Mouse (Mus musculus) forebrain, embryonic 14.5 days (tissue): ENCODE data around the gene Thbs3. TPM values are rescaled to one million over a fixed set of nuclear protein-coding genes. Genes with fewer than 3 reads are reported as not detected.
A peak's percentile ranks its signal among the peaks of the same experiment; 100 is the strongest.

ENCODE experiments used
- ATAC-seq: fragments of 200-750 bp; cut with Nextera tagmentation; 2 replicates; pipeline ENCODE4 v1.8.0; 2017; ENCODE audit warnings: mild to moderate bottlenecking, moderate library complexity
- DNase-seq: peaks from one replicate; pipeline ENCODE4 v3.0.0-alpha.2; 2015; ENCODE audit warnings: low spot score
- H3K27ac ChIP-seq: fragments of 300-500 bp; sonication (generic); 2 replicates; pipeline ENCODE4 v1.5.1; 2014; ENCODE audit warnings: low read depth, mild to moderate bottlenecking, control low read depth, low read length, moderate library complexity
- H3K27me3 ChIP-seq: fragments of 300-500 bp; sonication (generic); replicated peaks from 2 replicates; pipeline ENCODE4 v1.6.1; 2014; ENCODE audit warnings: low read length, control low read depth, mixed read lengths; ENCODE audit not compliant: control insufficient read depth, insufficient read depth
- H3K36me3 ChIP-seq: fragments of 300-500 bp; sonication (generic); 2 replicates; pipeline ENCODE4 v1.6.1; 2014; ENCODE audit warnings: low read length, control low read depth; ENCODE audit not compliant: control insufficient read depth, insufficient read depth
- H3K4me1 ChIP-seq: fragments of 300-500 bp; sonication (generic); 2 replicates; pipeline ENCODE4 v1.6.1; 2014; ENCODE audit warnings: antibody characterized with exemption, low read length, control low read depth; ENCODE audit not compliant: control insufficient read depth, insufficient read depth
- H3K4me2 ChIP-seq: fragments of 300-500 bp; sonication (generic); 2 replicates; pipeline ENCODE4 v1.6.1; 2014; ENCODE audit warnings: mild to moderate bottlenecking, control low read depth, low read length
- H3K4me3 ChIP-seq: fragments of 300-500 bp; sonication (generic); 2 replicates; pipeline ENCODE4 v1.5.1; 2014; ENCODE audit warnings: low read depth, low read length, control low read depth
- H3K9ac ChIP-seq: fragments of 300-500 bp; sonication (generic); 2 replicates; pipeline ENCODE4 v1.6.1; 2014; ENCODE audit warnings: mild to moderate bottlenecking, low read length, control low read depth, moderate library complexity
- H3K9me3 ChIP-seq: fragments of 300-500 bp; sonication (generic); replicated peaks from 2 replicates; pipeline ENCODE4 v1.6.1; 2016; ENCODE audit warnings: low read length, control low read depth, mixed read lengths; ENCODE audit not compliant: control insufficient read depth
- WGBS: fragments of 180-500 bp; shearing (Covaris S2); extraction: QIAGEN DNeasy Blood & Tissue Kit; methylation state at CpG from one replicate; pipeline ENCODE4 v1.1.7; 2014; 5-methylcytosine and 5-hydroxymethylcytosine counted together
- polyA plus RNA-seq: library from polyadenylated mRNA; unstranded; fragments of >200 nt; fragmentation: Nextera tagmentation; extraction: Ambion mirVana; gene quantifications from 2 replicates; pipeline ENCODE4 v1.2.1, GENCODE M21; 2014

Gene Thbs3
- polyA plus RNA-seq, 1 experiment from 2014 or later: 57.2 TPM

DNA sequence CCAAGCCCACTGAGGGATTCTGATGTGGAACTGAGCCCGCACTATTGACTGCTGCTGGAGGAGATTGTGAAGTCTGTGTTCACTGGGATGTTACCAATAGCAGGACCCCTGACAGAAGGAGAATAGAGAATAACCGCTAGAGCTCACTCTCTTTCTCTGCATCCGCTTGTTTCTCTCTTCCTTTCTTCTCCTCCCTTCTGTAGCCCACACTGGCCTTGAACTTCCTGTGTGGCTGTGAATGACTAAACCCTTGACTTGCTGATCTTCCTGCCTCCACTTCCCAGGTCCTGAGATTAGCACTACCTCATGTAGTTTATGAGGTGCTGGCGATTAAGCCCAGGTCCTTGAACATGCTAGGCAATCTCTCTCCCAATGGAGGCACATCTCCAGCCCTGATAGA is 32.5 kb downstream of the Thbs3 start:
- peaks cover 12% of the 10 kb centered on the region for H3K4me1 ChIP-seq
- H3K9ac ChIP-seq: no peak overlapping the region
- H3K4me3 ChIP-seq: peak overlapping the region; percentile 70; the same call in 1 of the 2 replicates

GRCm38 (mm10) chr3:89250435-89251040 is 35.6 kb downstream of the Thbs3 start:
- WGBS: 24% methylated on average over 7 of the region's 7 CpGs
- Histone ChIP-seq H3K9ac (no peak overlapping the region), H3K4me1 (no peaks in the 10 kb centered on the region; the same call in 1 of the 2 replicates), H3K4me3 (no peak overlapping the region), H3K4me2 (no peak overlapping the region), H3K27me3 (no peaks in the 10 kb centered on the region), H3K36me3 (peaks cover 5% of the 10 kb centered on the region; the same call in 1 of the 2 replicates), H3K9me3 (no peaks in the 10 kb centered on the region), H3K27ac (no peak overlapping the region)
- DNase-seq: peak; percentile 42
- ATAC-seq: no peak

More for the DNA sequence above, 32.5 kb downstream of the Thbs3 start:
- WGBS: 89% methylated on average over 4 of the region's 4 CpGs
- H3K27ac ChIP-seq: no peak overlapping the region
- H3K9me3 ChIP-seq: no peaks in the 10 kb centered on the region
- DNase-seq (no peak), ATAC-seq (no peak)
- peaks cover 9% of the 10 kb centered on the region for H3K36me3 ChIP-seq
- H3K27me3 ChIP-seq: no peaks in the 10 kb centered on the region
- peak overlapping the region; percentile 95 for H3K4me2 ChIP-seq

GRCm38 (mm10) chr3:89251365-89251895 is 36.5 kb downstream of the Thbs3 start:
- 10% methylated on average over 17 of the region's 17 CpGs for WGBS
- H3K4me2 ChIP-seq: no peak overlapping the region
- H3K36me3 ChIP-seq: peaks cover 5% of the 10 kb centered on the region; the same call in 1 of the 2 replicates
- no peak overlapping the region for H3K9ac ChIP-seq
- DNase-seq (no peak), ATAC-seq (no peak)
- no peak overlapping the region for H3K4me3 ChIP-seq
- no peaks in the 10 kb centered on the region for H3K27me3 ChIP-seq
- no peaks in the 10 kb centered on the region; the same call in 1 of the 2 replicates for H3K4me1 ChIP-seq
- no peaks in the 10 kb centered on the region for H3K9me3 ChIP-seq
- no peak overlapping the region for H3K27ac ChIP-seq

- DNase-seq (no peak), ATAC-seq (no peak)
- 90% methylated on average over 5 of the region's 5 CpGs for WGBS
- Histone ChIP-seq H3K4me1 (no peaks in the 10 kb centered on the region), H3K4me3 (no peak overlapping the region), H3K9ac (no peak overlapping the region), H3K27me3 (no peaks in the 10 kb centered on the region), H3K36me3 (no peaks in the 10 kb centered on the region), H3K4me2 (no peak overlapping the region), H3K27ac (no peak overlapping the region), H3K9me3 (no peaks in the 10 kb centered on the region)
Measured at GRCm38 (mm10) chr3:89254994-89255393, 40.0 kb downstream of the Thbs3 start.

DNA sequence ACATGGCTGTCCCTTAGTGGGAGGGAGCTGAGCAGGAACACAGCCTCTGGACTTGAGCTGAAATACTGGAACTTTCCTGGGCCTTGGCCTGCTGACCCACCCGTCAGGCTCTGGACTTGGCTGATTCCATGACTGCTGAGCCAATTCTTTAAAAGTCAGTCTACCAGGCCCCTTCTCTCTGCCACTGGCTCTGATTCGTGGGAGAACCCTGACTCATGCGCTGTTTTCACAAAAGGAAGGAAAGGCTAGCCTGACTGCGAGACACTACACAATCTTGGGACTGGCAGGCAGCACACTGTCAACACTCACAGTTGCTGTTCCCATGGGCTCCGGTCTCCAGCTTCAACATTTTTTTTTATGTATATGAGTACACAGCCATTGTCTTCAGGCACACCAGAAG is 41.2 kb downstream of the Thbs3 start:
- ATAC-seq: no peak
- Histone ChIP-seq H3K4me2 (no peak overlapping the region), H3K4me3 (no peak overlapping the region), H3K27me3 (no peaks in the 10 kb centered on the region), H3K4me1 (no peaks in the 10 kb centered on the region), H3K27ac (no peak overlapping the region), H3K36me3 (no peaks in the 10 kb centered on the region), H3K9me3 (no peaks in the 10 kb centered on the region), H3K9ac (no peak overlapping the region)
- 83% methylated on average over 5 of the region's 5 CpGs for WGBS
- no peak for DNase-seq

DNA sequence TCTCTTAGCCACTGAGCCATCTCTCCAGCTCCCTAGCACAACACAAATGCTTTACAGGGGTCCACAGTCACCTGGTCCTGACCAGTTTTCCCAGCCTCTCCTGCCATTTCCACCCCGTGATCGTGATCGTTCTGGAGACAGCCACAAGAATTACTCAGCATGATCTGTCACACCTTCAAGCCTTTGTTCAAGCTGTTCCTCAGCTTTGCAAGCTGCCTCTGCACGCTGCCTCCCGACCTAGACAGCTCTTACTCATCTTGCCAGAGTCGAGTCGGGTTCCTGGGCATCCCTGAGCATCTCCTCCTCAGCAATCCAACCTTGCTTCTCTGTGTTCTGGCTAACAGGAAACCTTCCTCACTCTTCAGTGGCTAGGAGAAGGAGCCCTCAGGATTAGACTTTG is 44.1 kb downstream of the Thbs3 start, which contains the start of gene Dpm3:
Gene Dpm3, plus strand, starts transcription at position 283 of the 400 bp plus-strand sequence.
- Histone ChIP-seq H3K9ac (no peak within 1 kb of the TSS), H3K36me3 (no peaks in the 10 kb centered on the region), H3K4me3 (no peak within 1 kb of the TSS), H3K27me3 (no peaks in the 10 kb centered on the region), H3K4me2 (no peak within 1 kb of the TSS), H3K9me3 (no peaks in the 10 kb centered on the region), H3K27ac (no peak within 1 kb of the TSS), H3K4me1 (no peaks in the 10 kb centered on the region)
- DNase-seq (no peak), ATAC-seq (no peak)
- WGBS: 54% methylated on average over 7 of the region's 7 CpGs

DNA sequence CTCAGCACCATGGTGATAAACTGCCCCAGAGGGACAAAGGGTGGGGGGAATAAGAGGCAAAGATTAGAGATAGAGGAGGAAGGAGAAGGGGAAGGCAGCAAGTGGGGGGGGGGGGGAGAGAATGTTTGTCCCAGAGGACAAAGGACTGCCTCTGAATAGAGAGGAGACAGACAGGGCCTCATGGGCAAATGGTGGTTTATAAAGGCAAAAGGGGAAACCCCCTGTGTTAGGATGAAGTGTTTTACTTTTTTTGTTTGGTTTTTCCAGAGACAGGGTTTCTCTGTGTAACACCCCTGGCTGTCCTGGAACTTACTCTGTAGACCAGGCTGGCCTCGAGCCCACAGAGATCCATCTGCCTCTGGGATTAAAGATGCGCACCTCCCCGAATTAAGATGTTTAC is 45.2 kb downstream of the Thbs3 start:
- Histone ChIP-seq H3K27ac (no peak overlapping the region), H3K27me3 (no peaks in the 10 kb centered on the region), H3K4me1 (no peaks in the 10 kb centered on the region), H3K36me3 (no peaks in the 10 kb centered on the region), H3K9me3 (no peaks in the 10 kb centered on the region), H3K4me3 (no peak overlapping the region), H3K9ac (no peak overlapping the region), H3K4me2 (no peak overlapping the region)
- 66% methylated on average over 3 of the region's 3 CpGs for WGBS
- no peak for ATAC-seq
- DNase-seq: no peak

DNA sequence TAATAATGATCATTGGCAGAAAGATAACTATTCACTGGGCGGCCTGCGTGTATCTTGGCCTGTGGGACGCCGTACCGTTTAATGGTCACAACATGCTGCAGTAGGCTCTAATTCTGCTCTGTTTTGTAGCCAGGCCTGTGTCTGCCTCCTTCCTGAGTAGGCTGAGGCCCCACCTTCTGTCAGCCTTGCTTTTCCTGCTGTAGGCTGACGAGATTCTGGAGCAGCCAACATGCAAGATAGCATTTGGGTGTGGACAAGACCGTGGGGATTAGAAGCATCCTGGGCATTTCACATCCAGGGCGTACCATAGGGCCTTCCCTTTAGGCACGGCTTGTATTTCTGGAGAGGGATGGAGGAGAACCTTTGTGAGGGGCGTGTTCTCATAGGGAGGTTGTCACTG is 47.4 kb downstream of the Thbs3 start:
- peaks cover 6% of the 10 kb centered on the region for H3K4me1 ChIP-seq
- no peak overlapping the region for H3K27ac ChIP-seq
- no peaks in the 10 kb centered on the region for H3K27me3 ChIP-seq
- 79% methylated on average over 10 of the region's 10 CpGs for WGBS
- H3K9me3 ChIP-seq: no peaks in the 10 kb centered on the region
- H3K4me2 ChIP-seq: no peak overlapping the region
- no peak overlapping the region for H3K4me3 ChIP-seq
- ATAC-seq (no peak), DNase-seq (no peak)
- H3K36me3 ChIP-seq: no peaks in the 10 kb centered on the region
- no peak overlapping the region for H3K9ac ChIP-seq

DNA sequence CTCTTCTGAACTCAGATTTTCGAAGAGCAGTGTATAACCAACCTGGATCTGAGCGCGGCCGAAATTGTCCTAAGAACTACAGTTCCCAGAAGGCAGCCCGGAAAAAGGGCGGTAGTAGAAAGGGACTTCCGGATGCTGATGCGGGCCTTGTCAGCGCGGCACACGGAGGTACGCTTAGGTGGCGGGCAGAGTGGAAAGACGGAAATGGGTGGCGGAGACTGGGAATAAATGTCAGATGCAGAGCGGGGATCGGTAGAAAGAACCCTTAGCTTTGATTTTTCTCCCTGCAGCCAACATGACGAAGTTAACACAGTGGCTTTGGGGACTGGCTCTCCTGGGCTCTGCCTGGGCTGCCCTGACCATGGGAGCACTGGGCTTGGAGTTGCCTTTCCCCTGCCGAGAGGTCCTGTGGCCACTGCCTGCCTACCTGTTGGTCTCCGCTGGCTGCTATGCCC is 51.5 kb downstream of the Thbs3 start:
- Histone ChIP-seq H3K27me3 (no peaks in the 10 kb centered on the region), H3K4me3 (peak overlapping the region; percentile 68), H3K4me1 (peaks cover 19% of the 10 kb centered on the region), H3K9me3 (no peaks in the 10 kb centered on the region), H3K27ac (peak overlapping the region; percentile 67), H3K36me3 (no peaks in the 10 kb centered on the region), H3K4me2 (peak overlapping the region; percentile 82), H3K9ac (peak overlapping the region; percentile 84)
- DNase-seq (peak; percentile 94), ATAC-seq (peak; percentile 93)
- under 1% methylated on average over 20 of the region's 20 CpGs for WGBS
